13 mouse cellular contexts compared by ENCODE assay signal in the genomic region with DNA sequence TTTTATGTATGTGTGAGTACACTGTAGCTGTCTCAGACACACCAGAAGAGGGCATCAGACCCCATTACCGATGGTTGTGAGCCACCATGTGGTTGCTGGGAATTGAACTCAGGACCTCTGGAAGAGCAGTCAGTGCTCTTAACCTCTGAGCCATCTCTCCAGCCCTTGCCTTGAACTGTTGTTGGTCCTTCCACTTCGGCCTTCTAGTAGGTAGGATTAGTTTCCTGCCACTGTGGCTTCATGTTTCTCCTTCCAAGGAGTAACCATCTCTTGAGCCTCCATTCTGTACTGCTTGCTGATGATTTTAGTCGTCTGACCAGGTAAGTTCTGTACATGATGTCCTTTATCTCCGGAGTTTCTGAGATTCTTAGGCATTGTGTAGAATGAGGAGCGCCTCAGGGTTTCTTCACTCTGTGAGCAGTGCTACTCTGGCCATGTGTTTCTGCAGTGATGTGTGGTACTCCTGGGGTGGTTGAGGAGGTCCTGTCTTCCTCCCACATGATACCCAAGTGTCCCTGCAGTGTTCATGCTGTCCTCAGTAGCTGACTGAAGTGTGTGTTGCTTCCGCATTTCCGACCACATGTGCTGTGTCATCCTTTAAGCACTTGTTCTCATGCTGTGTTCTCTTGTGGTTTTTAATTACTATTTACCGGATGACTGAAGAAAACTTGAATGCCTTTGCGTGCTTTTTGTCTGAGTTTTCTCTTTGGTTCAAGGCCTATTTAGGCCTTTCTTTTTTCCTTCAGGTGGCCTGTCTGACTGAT. TPM values are rescaled to one million over a fixed set of nuclear protein-coding genes. Genes with fewer than 3 reads are reported as not detected.
A peak's percentile ranks its signal among the peaks of the same experiment; 100 is the strongest.
DNase-seq lines count a peak whose midpoint lies in the region; ATAC-seq lines count a peak whose summit lies in the region.
"Had no signal": no experiment of that assay in that cellular context is flagged by ENCODE, and none has a peak within 500 bp of the region (broad histone marks: within the 10 kb centered on the region; RNA-seq: fewer than 3 reads in every experiment).

No protein-coding gene starts in this region.

- H3K9ac ChIP-seq in embryonic facial prominence, embryonic 14.5 days (ENCODE audit: low read depth, low read length), result no peak overlapping the region
- H3K9ac ChIP-seq: neural tube, embryonic 15.5 days had no signal

- ATAC-seq in embryonic facial prominence, embryonic 14.5 days (ENCODE audit: low read depth), result no peak
- ATAC-seq in erythroblast, adult 5-6 weeks (replicated peaks; ENCODE audit: low FRiP score, poor library complexity, severe bottlenecking), result peak; percentile 81

- no peaks in the 10 kb centered on the region for H3K9me3 ChIP-seq in embryonic facial prominence, embryonic 14.5 days (ENCODE audit: control insufficient read depth, low read length)
- H3K9me3 ChIP-seq in embryonic facial prominence, embryonic 10.5 days, result no peaks in the 10 kb centered on the region
- H3K9me3 ChIP-seq: neural tube, embryonic 15.5 days had no signal

- no peak overlapping the region for H3K27ac ChIP-seq in embryonic facial prominence, embryonic 14.5 days (replicated peaks; ENCODE audit: low read depth, low read length)
- no peak overlapping the region for H3K27ac ChIP-seq in embryonic facial prominence, embryonic 10.5 days (replicated peaks)
- H3K27ac ChIP-seq: neural tube, embryonic 15.5 days had no signal

- H3K4me2 ChIP-seq in embryonic facial prominence, embryonic 14.5 days (ENCODE audit: low read depth, low read length), result no peak overlapping the region
- H3K4me2 ChIP-seq: neural tube, embryonic 15.5 days had no signal

- H3K27me3 ChIP-seq in embryonic facial prominence, embryonic 14.5 days (replicated peaks; ENCODE audit: control insufficient read depth, insufficient read depth, low read length), result no peaks in the 10 kb centered on the region
- H3K27me3 ChIP-seq in embryonic facial prominence, embryonic 10.5 days (replicated peaks; ENCODE audit: low read depth, poor library complexity, severe bottlenecking), result no peaks in the 10 kb centered on the region
- H3K27me3 ChIP-seq: neural tube, embryonic 15.5 days had no signal

- DNase-seq in embryonic facial prominence, embryonic 14.5 days (ENCODE audit: low spot score), result peak; percentile 8
- DNase-seq in embryonic facial prominence, embryonic 10.5 days (ENCODE audit: low spot score), result no peak
- DNase-seq in CD4-positive, CD25-positive, alpha-beta regulatory T cell, adult 2 months (ENCODE audit: low read depth, low spot score), result peak; percentile 49
- peak; percentile 6 to 26 for DNase-seq in monocyte, adult 2 months (ENCODE audit: low read depth in 1 of 2, low spot score in 2 of 2)
- no peak for DNase-seq in cerebellum, adult 9-10 months
- no peak for DNase-seq in embryo, embryonic 10.5 days (ENCODE audit: low spot score)
- no peak for DNase-seq in right cerebral cortex, postnatal 36 days (ENCODE audit: low spot score in 2 of 2)
- DNase-seq: adrenal gland, postnatal 25 days; kidney, adult 8-10 months; layer of hippocampus, postnatal 36 days; spleen, adult 18-20 months had no signal

- 79% methylated on average over 9 of the region's 9 CpGs for WGBS in embryonic facial prominence, embryonic 14.5 days
- WGBS in embryonic facial prominence, embryonic 10.5 days, result 88% methylated on average over 9 of the region's 9 CpGs

- no peaks in the 10 kb centered on the region for H3K4me1 ChIP-seq in embryonic facial prominence, embryonic 14.5 days (ENCODE audit: control insufficient read depth, insufficient read depth, low read length)
- no peaks in the 10 kb centered on the region for H3K4me1 ChIP-seq in embryonic facial prominence, embryonic 10.5 days
- H3K4me1 ChIP-seq: neural tube, embryonic 15.5 days had no signal

- H3K36me3 ChIP-seq in embryonic facial prominence, embryonic 14.5 days (ENCODE audit: control insufficient read depth, insufficient read depth, low read length), result no peaks in the 10 kb centered on the region
- peaks cover 57% of the 10 kb centered on the region for H3K36me3 ChIP-seq in embryonic facial prominence, embryonic 10.5 days (replicated peaks)
- H3K36me3 ChIP-seq: neural tube, embryonic 15.5 days had no signal

- H3K4me3 ChIP-seq in embryonic facial prominence, embryonic 14.5 days (ENCODE audit: low read depth, low read length), result no peak overlapping the region
- no peak overlapping the region for H3K4me3 ChIP-seq in embryonic facial prominence, embryonic 10.5 days
- H3K4me3 ChIP-seq: neural tube, embryonic 15.5 days had no signal

RNA-seq across cellular contexts. Expression of a gene that starts 12.7 kb away (rescaled TPM):
- polyA plus RNA-seq in embryonic facial prominence, embryonic 14.5 days (2014; fragmentation: Nextera tagmentation; extraction: Ambion mirVana), result 15.9 and 17.6 TPM in 2 replicates
- polyA plus RNA-seq in embryonic facial prominence, embryonic 10.5 days (2016; fragmentation: Nextera tagmentation; extraction: Ambion mirVana), result 21.4 and 22.7 TPM in 2 replicates
- 58.6 and 66.0 TPM in 2 replicates for total RNA-seq in erythroblast, adult 5-6 weeks (2015; ENCODE audit: low replicate concordance)
- total RNA-seq in erythroblast, adult 5-6 weeks (2017; ENCODE audit: low replicate concordance), result 51.8 and 65.5 TPM in 2 replicates

RNA-seq across cellular contexts. Expression of a gene that starts 29.2 kb away (rescaled TPM):
- 28.0 and 32.9 TPM in 2 replicates for polyA plus RNA-seq in embryonic facial prominence, embryonic 14.5 days (2014; fragmentation: Nextera tagmentation; extraction: Ambion mirVana)
- 26.4 and 27.7 TPM in 2 replicates for polyA plus RNA-seq in embryonic facial prominence, embryonic 10.5 days (2016; fragmentation: Nextera tagmentation; extraction: Ambion mirVana)
- 97.0 and 130 TPM in 2 replicates for total RNA-seq in erythroblast, adult 5-6 weeks (2015; ENCODE audit: low replicate concordance)
- 136 and 143 TPM in 2 replicates for total RNA-seq in erythroblast, adult 5-6 weeks (2017; ENCODE audit: low replicate concordance)

Comparison
In these comparisons a context has a peak if more than half of its experiments do, and no peak if none do; other contexts are left out.
1. DNase-seq: peak in embryonic facial prominence, embryonic 14.5 days (single experiment), CD4-positive, CD25-positive, alpha-beta regulatory T cell, adult 2 months (single experiment) and monocyte, adult 2 months (2 of 2); none in embryonic facial prominence, embryonic 10.5 days (single experiment), cerebellum, adult 9-10 months (single experiment), embryo, embryonic 10.5 days (single experiment) and right cerebral cortex, postnatal 36 days (0 of 2).